Comparison of ENCODE assay signal across 24 mouse cellular contexts in the genomic region with DNA sequence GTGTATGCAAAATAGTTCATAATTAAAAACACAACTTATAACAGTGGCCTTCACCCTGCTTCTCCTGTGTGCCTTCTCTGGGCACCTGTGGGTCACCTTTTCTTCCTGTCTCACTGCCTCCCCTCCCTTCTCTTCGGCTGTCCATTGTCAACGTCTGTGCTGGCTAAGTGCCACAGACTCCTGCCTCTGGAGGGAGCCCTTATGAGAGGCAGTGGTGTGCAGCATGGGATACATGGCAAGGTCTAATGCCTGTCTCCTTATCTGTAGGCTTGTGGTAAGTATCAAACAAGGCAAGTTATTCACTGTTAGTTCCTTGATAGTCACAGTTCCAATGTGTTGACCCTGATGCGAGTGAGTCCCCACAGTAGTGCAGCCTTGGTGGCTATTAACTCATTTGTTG. TPM values are rescaled to one million over a fixed set of nuclear protein-coding genes. Genes with fewer than 3 reads are reported as not detected.
DNase-seq lines count a peak whose midpoint lies in the region; ATAC-seq lines count a peak whose summit lies in the region.
"Had no signal": no experiment of that assay in that cellular context is flagged by ENCODE, and none has a peak within 500 bp of the region (broad histone marks: within the 10 kb centered on the region; RNA-seq: fewer than 3 reads in every experiment).

No protein-coding gene starts in this region.

- DNase-seq in heart, postnatal 4 days, result peak; percentile 35
- no peak for DNase-seq in heart, embryonic 10.5 days (ENCODE audit: low spot score)
- peak; percentile 52 for DNase-seq in testis, postnatal 10 days (ENCODE audit: low spot score)
- no peak for DNase-seq in testis, postnatal 14 days (ENCODE audit: low spot score)
- DNase-seq in liver, embryonic 13.5 days, result no peak
- DNase-seq in left cerebral cortex, postnatal 10 days (ENCODE audit: extremely low spot score in 1 of 2, low spot score in 2 of 2), result no peak
- no peak for DNase-seq in adrenal gland, adult 18-20 months (ENCODE audit: low spot score in 2 of 2)
- DNase-seq in urinary bladder, postnatal 4 days (ENCODE audit: low spot score in 2 of 2), result no peak
- DNase-seq: cerebellum, adult 11-12 months; lung, postnatal 36 days had no signal

- intact Hi-C loops in left cerebral cortex, postnatal 10 days (cut with DNase I), result no loop called here

- H3K36me3 ChIP-seq in heart, embryonic 10.5 days, result no peaks in the 10 kb centered on the region
- no peaks in the 10 kb centered on the region for H3K36me3 ChIP-seq in liver, embryonic 13.5 days
- H3K36me3 ChIP-seq: embryonic facial prominence, embryonic 15.5 days; heart, embryonic 13.5 days; limb, embryonic 10.5 days; neural tube, embryonic 13.5 days had no signal

- H3K27me3 ChIP-seq in heart, embryonic 10.5 days (ENCODE audit: insufficient read depth, poor library complexity, severe bottlenecking), result no peaks in the 10 kb centered on the region
- H3K27me3 ChIP-seq in liver, embryonic 13.5 days, result no peaks in the 10 kb centered on the region
- H3K27me3 ChIP-seq: embryonic facial prominence, embryonic 15.5 days; heart, embryonic 13.5 days; neural tube, embryonic 13.5 days had no signal

- H3K27ac ChIP-seq in heart, embryonic 10.5 days, result no peak overlapping the region
- H3K27ac ChIP-seq in liver, embryonic 13.5 days, result no peak overlapping the region
- H3K27ac ChIP-seq: embryonic facial prominence, embryonic 15.5 days; heart, embryonic 13.5 days; hindbrain, embryonic 14.5 days; limb, embryonic 10.5 days; neural tube, embryonic 13.5 days had no signal

- H3K4me2 ChIP-seq in liver, embryonic 13.5 days, result no peak overlapping the region
- H3K4me2 ChIP-seq: embryonic facial prominence, embryonic 15.5 days; heart, embryonic 13.5 days; hindbrain, embryonic 14.5 days; neural tube, embryonic 13.5 days had no signal

- no peaks in the 10 kb centered on the region for H3K9me3 ChIP-seq in heart, embryonic 10.5 days
- H3K9me3 ChIP-seq in liver, embryonic 13.5 days (replicated peaks), result no peaks in the 10 kb centered on the region
- H3K9me3 ChIP-seq: embryonic facial prominence, embryonic 15.5 days; heart, embryonic 13.5 days; limb, embryonic 10.5 days; neural tube, embryonic 13.5 days had no signal

- no peak overlapping the region for H3K4me3 ChIP-seq in heart, embryonic 10.5 days
- H3K4me3 ChIP-seq in liver, embryonic 13.5 days (replicated peaks), result no peak overlapping the region
- H3K4me3 ChIP-seq: embryonic facial prominence, embryonic 15.5 days; heart, embryonic 13.5 days; limb, embryonic 10.5 days; neural tube, embryonic 13.5 days had no signal

- H3K9ac ChIP-seq in liver, embryonic 13.5 days, result no peak overlapping the region
- H3K9ac ChIP-seq: embryonic facial prominence, embryonic 15.5 days; heart, embryonic 13.5 days; hindbrain, embryonic 14.5 days; neural tube, embryonic 13.5 days had no signal

- WGBS in heart, embryonic 10.5 days, result 51% methylated on average over 3 of the region's 3 CpGs
- 16% methylated on average over 3 of the region's 3 CpGs for WGBS in liver, embryonic 13.5 days (ENCODE audit: insufficient replicate concordance)

- peak; percentile 86 for ATAC-seq in liver, embryonic 13.5 days (ENCODE audit: low read depth)
- ATAC-seq: activated CD4-positive, CD25-positive, alpha-beta regulatory T cell, adult 4 months; forebrain, embryonic 14.5 days had no signal

- H3K4me1 ChIP-seq in heart, embryonic 10.5 days, result peaks cover 5% of the 10 kb centered on the region; the same call in 1 of the 2 replicates
- H3K4me1 ChIP-seq in liver, embryonic 13.5 days (replicated peaks), result peaks cover 10% of the 10 kb centered on the region; the same call in 1 of the 2 replicates

RNA-seq across cellular contexts. Expression of a gene that starts 13.7 kb away (rescaled TPM):
- 10 to 100 TPM; 11.8 to 13.0 TPM for total RNA-seq in heart, postnatal 4 days (2021)
- polyA plus RNA-seq in heart, embryonic 10.5 days (2016; fragmentation: Nextera tagmentation; extraction: Ambion mirVana), result 14.1 and 15.4 TPM in 2 replicates
- polyA plus RNA-seq in liver, embryonic 13.5 days (2015; fragmentation: Nextera tagmentation; extraction: Ambion mirVana), result 2.7 and 2.8 TPM in 2 replicates
- total RNA-seq in left cerebral cortex, postnatal 10 days (2021), result 10 to 100 TPM; 11.2 to 11.7 TPM
- 10 to 100 TPM; 17.3 to 24.4 TPM for total RNA-seq in adrenal gland, adult 18-20 months (2021)

RNA-seq across cellular contexts. Expression of a gene that starts 15.0 kb away (rescaled TPM):
- not detected for total RNA-seq in heart, postnatal 4 days (2021)
- not detected in 2 replicates for polyA plus RNA-seq in heart, embryonic 10.5 days (2016; fragmentation: Nextera tagmentation; extraction: Ambion mirVana)
- polyA plus RNA-seq in liver, embryonic 13.5 days (2015; fragmentation: Nextera tagmentation; extraction: Ambion mirVana), result not detected in 2 replicates
- not detected for total RNA-seq in left cerebral cortex, postnatal 10 days (2021)
- total RNA-seq in adrenal gland, adult 18-20 months (2021), result not detected
- total RNA-seq: gastrocnemius, adult 8-10 months; layer of hippocampus, postnatal 14 days; midbrain, postnatal 0 days had no signal
- polyA plus RNA-seq: activated CD4-positive, CD25-positive, alpha-beta regulatory T cell, adult 4 months; cortical plate, adult 2 months; embryonic facial prominence, embryonic 15.5 days; forebrain, embryonic 14.5 days; heart, embryonic 13.5 days; hindbrain, embryonic 14.5 days; kidney, embryonic 16.5 days; limb, embryonic 10.5 days; midbrain, postnatal 0 days; neural tube, embryonic 13.5 days; small intestine, adult 2 months; stomach, embryonic 16.5 days had no signal

Comparison
In these comparisons a context has a peak if more than half of its experiments do, and no peak if none do; other contexts are left out.
1. DNase-seq: peak in heart, postnatal 4 days (single experiment) and testis, postnatal 10 days (single experiment); none in heart, embryonic 10.5 days (single experiment), testis, postnatal 14 days (single experiment), liver, embryonic 13.5 days (single experiment), left cerebral cortex, postnatal 10 days (0 of 2), adrenal gland, adult 18-20 months (0 of 2) and urinary bladder, postnatal 4 days (0 of 2).